Mouse (Mus musculus) embryonic facial prominence, embryonic 11.5 days (tissue): ENCODE measurements at regions not wholly inside any gene's neighbourhood (a gene's known extent, or its start where the extent isn't known, plus 50 kb on each side); places are given as distances from the start of the nearest gene placed in this dataset.

Experiments
- ATAC-seq: fragments of 200-750 bp; cut with Nextera tagmentation; replicated peaks from 2 replicates; pipeline ENCODE4 v1.8.0; 2017; ENCODE audit warnings: low read depth; ENCODE audit not compliant: insufficient number of reproducible peaks, low FRiP score, low TSS enrichment
- DNase-seq: peaks from one replicate; pipeline ENCODE4 v3.0.0-alpha.2; 2015; ENCODE audit warnings: low spot score
- H3K27ac ChIP-seq: fragments of 300-500 bp; sonication (generic); replicated peaks from 2 replicates; pipeline ENCODE4 v1.5.1; 2014; ENCODE audit warnings: mild to moderate bottlenecking, low read depth, low read length, control low read depth
- H3K27me3 ChIP-seq: fragments of 300-500 bp; sonication (generic); 2 replicates; pipeline ENCODE4 v1.6.1; 2014; ENCODE audit warnings: mild to moderate bottlenecking, low read length, moderate library complexity, mixed read lengths; ENCODE audit not compliant: control insufficient read depth, insufficient read depth
- H3K36me3 ChIP-seq: fragments of 300-500 bp; sonication (generic); replicated peaks from 2 replicates; pipeline ENCODE4 v1.6.1; 2014; ENCODE audit warnings: low read depth, mild to moderate bottlenecking, low read length, moderate library complexity, mixed read lengths; ENCODE audit not compliant: control insufficient read depth, insufficient read depth
- H3K4me1 ChIP-seq: fragments of 300-500 bp; sonication (generic); 2 replicates; pipeline ENCODE4 v1.6.1; 2014; ENCODE audit warnings: low read length, mixed read lengths; ENCODE audit not compliant: control insufficient read depth, insufficient read depth
- H3K4me2 ChIP-seq: fragments of 300-500 bp; sonication (generic); 2 replicates; pipeline ENCODE4 v1.6.1; 2014; ENCODE audit warnings: low read depth, mild to moderate bottlenecking, control low read depth, low read length, moderate library complexity
- H3K4me3 ChIP-seq: fragments of 300-500 bp; sonication (generic); 2 replicates; pipeline ENCODE4 v1.5.1; 2014; ENCODE audit warnings: low read depth, low read length, control low read depth
- H3K9ac ChIP-seq: fragments of 300-500 bp; sonication (generic); replicated peaks from 2 replicates; pipeline ENCODE4 v1.6.1; 2014; ENCODE audit warnings: mild to moderate bottlenecking, control low read depth, low read length
- H3K9me3 ChIP-seq: fragments of 300-500 bp; sonication (generic); replicated peaks from 2 replicates; pipeline ENCODE4 v1.6.1; 2016; ENCODE audit warnings: mild to moderate bottlenecking, low read length, inconsistent platforms, mixed read lengths; ENCODE audit not compliant: control insufficient read depth
- WGBS: fragments of 180-500 bp; shearing (Covaris S2); extraction: QIAGEN DNeasy Blood & Tissue Kit; methylation state at CpG from one replicate; pipeline ENCODE4 v1.1.7; 2014; 5-methylcytosine and 5-hydroxymethylcytosine counted together

DNA sequence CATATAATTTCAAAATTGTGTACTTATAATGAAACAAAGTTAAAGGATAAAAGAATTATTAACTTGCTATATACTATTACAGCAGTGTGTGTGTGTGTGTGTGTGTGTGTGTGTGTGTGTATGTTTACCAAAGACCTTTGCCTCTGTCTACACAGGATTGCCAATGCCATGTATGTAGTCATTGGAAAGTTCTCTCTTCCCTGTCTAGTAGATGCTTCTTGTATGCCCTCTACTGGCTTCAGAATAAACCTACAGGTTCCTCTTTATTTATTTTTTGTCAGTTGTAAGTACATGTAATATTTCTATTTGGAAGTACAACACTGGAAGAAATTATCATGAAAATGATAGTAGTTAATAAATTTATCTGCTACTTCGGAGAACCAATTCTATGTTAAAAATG lies 484.5 kb downstream of the Kcnj3 start:
- Histone ChIP-seq H3K9me3 (no peaks in the 10 kb centered on the region), H3K9ac (no peak overlapping the region), H3K4me2 (no peak overlapping the region), H3K4me3 (no peak overlapping the region), H3K27ac (no peak overlapping the region), H3K4me1 (no peaks in the 10 kb centered on the region), H3K27me3 (no peaks in the 10 kb centered on the region), H3K36me3 (no peaks in the 10 kb centered on the region)
- no peak for ATAC-seq
- DNase-seq = peak; percentile 33
- WGBS = 72% methylated on average over 1 of the region's 1 CpGs
